Mouse (Mus musculus): ENCODE measurements at regions not wholly inside any gene's neighbourhood (a gene's known extent, or its start where the extent isn't known, plus 50 kb on each side); places are given as distances from the start of the nearest gene placed in this dataset.
A peak's percentile ranks its signal among the peaks of the same experiment; 100 is the strongest.

DNA sequence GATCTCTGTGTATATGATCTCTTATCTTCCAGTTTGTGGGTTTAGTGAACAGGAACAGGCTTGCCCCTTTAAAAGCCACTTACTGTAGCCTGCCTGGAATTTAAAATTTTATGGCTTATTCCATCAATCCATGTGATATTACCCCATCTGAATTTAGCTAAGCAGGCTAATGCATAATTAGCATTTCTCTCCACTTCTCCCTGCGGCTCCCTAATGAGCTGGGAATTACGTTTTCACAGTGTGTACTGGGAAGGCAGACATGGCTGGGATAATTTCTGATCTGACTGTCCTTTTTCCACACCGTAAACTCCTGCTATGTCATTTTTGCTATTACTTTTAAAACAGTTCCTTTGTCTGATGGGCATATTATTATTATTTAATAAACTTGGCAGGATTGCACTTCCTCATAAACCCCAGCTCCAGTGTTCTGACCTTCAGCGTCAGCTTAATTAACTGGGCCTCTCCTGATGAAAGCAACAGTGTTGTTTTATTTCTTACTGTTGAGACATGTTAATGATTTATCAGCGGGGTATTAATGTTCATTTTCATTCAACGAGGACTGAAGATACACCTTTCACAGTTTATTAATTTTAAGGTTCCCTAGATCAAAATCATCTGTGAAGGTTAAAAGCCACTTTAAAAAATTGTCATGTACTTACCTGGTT, 185.4 kb upstream of the Lcorl start:
- TF ChIP-seq POLR2A (IDR thresholded peaks at IDR 0.05; ENCODE audit: borderline replicate concordance, extremely low read depth, low read depth, low read length) (no peak), CTCF (IDR thresholded peaks at IDR 0.05; ENCODE audit: insufficient read depth, low read length) (no peak)
- H3K4me1 ChIP-seq (ENCODE audit: control insufficient read depth, insufficient read depth, low read length), result no peaks in the 10 kb centered on the region
- DNase-seq, result no peak
- H3K4me3 ChIP-seq (replicated peaks; ENCODE audit: extremely low read depth, low read depth, low read length), result no peak overlapping the region
- 55% methylated on average over 6 of the region's 6 CpGs for WGBS

DNA sequence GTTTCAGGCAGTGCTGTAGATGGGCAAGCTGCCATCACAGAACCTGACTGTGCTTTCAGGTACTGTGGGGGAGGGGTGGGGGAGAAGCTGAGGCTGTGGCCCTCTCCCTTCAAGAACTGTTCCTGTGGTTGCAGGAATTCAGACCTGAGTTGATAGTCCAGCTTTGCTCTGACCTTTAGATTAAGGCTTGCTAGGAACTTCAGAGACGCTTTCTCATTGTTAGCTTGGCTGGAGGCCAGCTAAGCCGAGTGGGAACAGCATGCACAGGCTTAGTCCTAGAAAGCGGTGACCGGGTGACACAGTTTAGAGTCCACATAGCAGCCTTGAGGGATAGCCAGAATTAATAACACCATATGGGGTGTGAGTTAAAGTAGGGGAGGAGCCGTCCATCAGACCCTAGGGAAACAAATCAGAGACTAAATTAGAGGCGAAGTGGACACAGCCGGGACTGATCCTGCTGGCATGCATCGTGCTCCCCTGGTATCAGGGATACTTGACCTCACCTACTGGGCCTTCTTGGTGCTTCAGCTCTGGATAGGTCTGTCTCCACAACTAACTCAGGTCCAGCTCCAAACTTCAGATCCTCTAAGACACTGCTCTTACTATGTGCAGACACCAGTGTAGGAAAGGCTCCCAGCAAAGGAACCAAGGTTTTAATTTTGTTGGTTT, 175.7 kb upstream of the Lcorl start:
- Histone ChIP-seq H3K4me3 (replicated peaks; ENCODE audit: extremely low read depth, low read depth, low read length) (no peak overlapping the region), H3K4me1 (ENCODE audit: control insufficient read depth, insufficient read depth, low read length) (peaks cover 5% of the 10 kb centered on the region)
- 28% methylated on average over 8 of the region's 8 CpGs for WGBS
- TF ChIP-seq CTCF (IDR thresholded peaks at IDR 0.05; ENCODE audit: insufficient read depth, low read length) (no peak), POLR2A (IDR thresholded peaks at IDR 0.05; ENCODE audit: borderline replicate concordance, extremely low read depth, low read depth, low read length) (no peak)
- peak; percentile 2 for DNase-seq

DNA sequence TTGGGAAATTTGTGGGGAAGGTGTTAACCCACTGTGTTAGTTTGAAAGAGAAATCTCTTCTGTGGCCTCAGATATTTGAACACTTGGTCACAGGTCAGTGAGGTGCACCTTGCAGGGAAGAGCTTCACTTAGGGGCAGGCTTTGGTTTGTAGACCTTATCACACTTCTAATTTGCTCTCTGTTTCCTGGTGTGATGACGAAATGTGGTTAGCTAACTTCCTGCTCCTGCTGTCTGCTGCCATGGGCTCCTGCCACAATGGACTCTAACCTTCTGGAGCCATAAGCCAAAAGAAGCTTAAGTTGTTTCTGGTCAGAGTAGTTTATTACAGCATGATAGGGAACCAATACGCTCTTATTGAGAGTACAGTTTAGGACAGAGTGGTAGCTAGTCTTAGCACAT, 174.8 kb upstream of the Lcorl start:
- TF ChIP-seq CTCF (IDR thresholded peaks at IDR 0.05; ENCODE audit: insufficient read depth, low read length), result no peak
- TF ChIP-seq POLR2A (IDR thresholded peaks at IDR 0.05; ENCODE audit: borderline replicate concordance, extremely low read depth, low read depth, low read length), result no peak
- peaks cover 5% of the 10 kb centered on the region for H3K4me1 ChIP-seq (ENCODE audit: control insufficient read depth, insufficient read depth, low read length)
- no peak overlapping the region for H3K4me3 ChIP-seq (replicated peaks; ENCODE audit: extremely low read depth, low read depth, low read length)
- WGBS, result 63% methylated on average over 2 of the region's 2 CpGs
- DNase-seq, result no peak

DNA sequence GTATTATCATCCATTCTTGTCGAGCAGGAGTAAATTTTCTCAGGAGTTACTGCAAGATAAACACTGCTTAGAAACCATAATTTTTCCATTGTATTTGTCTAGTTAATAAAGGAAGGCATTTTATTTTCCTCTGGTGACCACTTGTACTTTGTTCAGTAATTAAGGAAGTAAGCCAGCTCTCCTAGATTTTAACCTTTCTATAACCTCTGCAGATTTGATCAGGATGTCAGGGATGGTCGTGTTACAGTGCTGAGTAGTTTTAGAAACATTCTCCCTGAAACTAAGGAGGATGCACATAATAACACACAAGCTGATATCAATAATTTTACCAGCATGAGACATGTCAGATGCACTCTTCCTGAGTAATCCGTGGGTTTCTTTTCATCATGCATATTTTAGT, 166.7 kb upstream of the Lcorl start:
- no peak for TF ChIP-seq CTCF (IDR thresholded peaks at IDR 0.05; ENCODE audit: insufficient read depth, low read length)
- TF ChIP-seq POLR2A (IDR thresholded peaks at IDR 0.05; ENCODE audit: borderline replicate concordance, extremely low read depth, low read depth, low read length), result no peak
- DNase-seq, result no peak
- 32% methylated on average over 3 of the region's 3 CpGs for WGBS
- Histone ChIP-seq H3K4me3 (replicated peaks; ENCODE audit: extremely low read depth, low read depth, low read length) (no peak overlapping the region), H3K4me1 (ENCODE audit: control insufficient read depth, insufficient read depth, low read length) (no peaks in the 10 kb centered on the region)

GRCm38 (mm10) chr5:46023456-46023855, 166.0 kb upstream of the Lcorl start:
- no peak overlapping the region for H3K4me3 ChIP-seq (replicated peaks; ENCODE audit: extremely low read depth, low read depth, low read length)
- H3K4me1 ChIP-seq (ENCODE audit: control insufficient read depth, insufficient read depth, low read length), result no peaks in the 10 kb centered on the region
- TF ChIP-seq POLR2A (IDR thresholded peaks at IDR 0.05; ENCODE audit: borderline replicate concordance, extremely low read depth, low read depth, low read length), result no peak
- TF ChIP-seq CTCF (IDR thresholded peaks at IDR 0.05; ENCODE audit: insufficient read depth, low read length), result no peak
- 66% methylated on average over 6 of the region's 6 CpGs for WGBS
- DNase-seq, result no peak

DNA sequence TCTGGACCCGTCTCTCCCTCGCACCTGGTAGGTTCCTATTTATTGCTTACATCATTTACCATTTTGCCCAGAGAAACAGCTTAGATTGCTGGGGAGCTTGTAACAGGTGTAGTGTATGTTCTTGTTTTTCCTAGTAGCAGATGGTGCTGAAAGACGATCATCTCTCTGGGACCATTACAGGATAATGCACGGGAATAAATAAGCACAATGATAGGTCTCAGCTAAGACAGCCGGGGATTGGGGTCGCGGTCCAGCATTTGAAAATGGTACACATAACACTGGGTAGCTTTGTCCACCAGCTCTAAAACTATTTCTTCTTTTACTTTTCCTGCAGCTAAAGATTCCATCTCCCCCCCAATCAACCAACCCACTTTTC, 164.6 kb upstream of the Lcorl start:
- no peak for TF ChIP-seq CTCF (IDR thresholded peaks at IDR 0.05; ENCODE audit: insufficient read depth, low read length)
- TF ChIP-seq POLR2A (IDR thresholded peaks at IDR 0.05; ENCODE audit: borderline replicate concordance, extremely low read depth, low read depth, low read length), result no peak
- Histone ChIP-seq H3K4me3 (replicated peaks; ENCODE audit: extremely low read depth, low read depth, low read length) (no peak overlapping the region), H3K4me1 (ENCODE audit: control insufficient read depth, insufficient read depth, low read length) (no peaks in the 10 kb centered on the region)
- no peak for DNase-seq
- WGBS, result 88% methylated on average over 7 of the region's 7 CpGs

DNA sequence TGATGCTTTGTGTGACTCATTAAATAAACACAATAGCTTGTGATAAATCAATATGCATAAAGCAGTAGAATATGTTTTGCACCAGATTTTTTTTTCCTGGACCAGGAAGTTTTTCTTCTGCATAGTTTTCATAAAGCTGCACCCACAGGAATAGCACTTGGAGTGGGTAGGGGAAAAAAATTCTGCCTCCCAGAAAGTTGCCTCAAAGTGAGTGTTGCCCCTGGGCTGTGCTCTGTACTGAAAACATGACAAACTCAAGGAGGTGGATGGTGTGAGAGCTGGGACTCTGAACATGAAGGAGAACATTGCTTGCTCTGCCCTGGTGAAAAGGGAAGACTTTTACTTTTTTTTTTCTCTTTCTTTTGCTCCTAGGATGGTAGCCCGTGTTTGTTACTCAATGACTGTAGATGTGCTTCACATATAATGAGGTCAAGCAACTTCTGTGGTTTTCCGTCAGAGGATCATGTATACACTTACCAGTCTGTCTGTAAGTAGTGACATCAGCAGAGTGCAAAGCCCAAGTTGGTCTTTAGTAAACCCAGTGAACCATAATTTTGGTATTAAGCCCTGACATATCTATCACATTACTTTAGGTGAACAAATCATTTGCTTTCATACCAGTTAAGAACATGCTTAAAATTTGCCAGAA, 164.1 kb upstream of the Lcorl start:
- 76% methylated on average over 2 of the region's 2 CpGs for WGBS
- TF ChIP-seq POLR2A (IDR thresholded peaks at IDR 0.05; ENCODE audit: borderline replicate concordance, extremely low read depth, low read depth, low read length) (no peak), CTCF (IDR thresholded peaks at IDR 0.05; ENCODE audit: insufficient read depth, low read length) (no peak)
- H3K4me1 ChIP-seq (ENCODE audit: control insufficient read depth, insufficient read depth, low read length), result no peaks in the 10 kb centered on the region
- H3K4me3 ChIP-seq (replicated peaks; ENCODE audit: extremely low read depth, low read depth, low read length), result no peak overlapping the region
- no peak for DNase-seq

- no peak overlapping the region for H3K4me3 ChIP-seq (replicated peaks; ENCODE audit: extremely low read depth, low read depth, low read length)
- no peak for DNase-seq
- WGBS, result 78% methylated on average over 4 of the region's 4 CpGs
- TF ChIP-seq CTCF (IDR thresholded peaks at IDR 0.05; ENCODE audit: insufficient read depth, low read length) (no peak), POLR2A (IDR thresholded peaks at IDR 0.05; ENCODE audit: borderline replicate concordance, extremely low read depth, low read depth, low read length) (no peak)
- no peaks in the 10 kb centered on the region for H3K4me1 ChIP-seq (ENCODE audit: control insufficient read depth, insufficient read depth, low read length)
These were observed 162.8 kb upstream of the Lcorl start for GRCm38 (mm10) chr5:46020175-46020574.

GRCm38 (mm10) chr5:46007446-46007845, 150.0 kb upstream of the Lcorl start:
- no peak overlapping the region for H3K4me3 ChIP-seq (replicated peaks; ENCODE audit: extremely low read depth, low read depth, low read length)
- 74% methylated on average over 9 of the region's 9 CpGs for WGBS
- no peaks in the 10 kb centered on the region for H3K4me1 ChIP-seq (ENCODE audit: control insufficient read depth, insufficient read depth, low read length)
- no peak for DNase-seq
- TF ChIP-seq CTCF (IDR thresholded peaks at IDR 0.05; ENCODE audit: insufficient read depth, low read length), result no peak

GRCm38 (mm10) chr5:46006691-46007090, 149.3 kb upstream of the Lcorl start:
- WGBS, result 65% methylated on average over 2 of the region's 2 CpGs
- Histone ChIP-seq H3K4me1 (ENCODE audit: control insufficient read depth, insufficient read depth, low read length) (no peaks in the 10 kb centered on the region), H3K4me3 (replicated peaks; ENCODE audit: extremely low read depth, low read depth, low read length) (no peak overlapping the region)
- no peak for DNase-seq
- TF ChIP-seq CTCF (IDR thresholded peaks at IDR 0.05; ENCODE audit: insufficient read depth, low read length) (no peak), POLR2A (IDR thresholded peaks at IDR 0.05; ENCODE audit: borderline replicate concordance, extremely low read depth, low read depth, low read length) (no peak)
